ENCODE assay signal across 8 mouse cellular contexts in genomic region chr2:130664102-130664701, GRCm38 (mm10). TPM values are rescaled to one million over a fixed set of nuclear protein-coding genes. Genes with fewer than 3 reads are reported as not detected.
DNase-seq lines count a peak whose midpoint lies in the region; ATAC-seq and TF ChIP-seq lines count a peak whose summit lies in the region.

Gene Ddrgk1 (minus strand): TSS chr2:130664659.

- H3K9me3 ChIP-seq in erythroblast, embryonic 14.5 days (ENCODE audit: control insufficient read depth, low read length), result no peaks in the 10 kb centered on the region
- H3K9me3 ChIP-seq in heart, embryonic 11.5 days (replicated peaks; ENCODE audit: control insufficient read depth, low read length), result no peaks in the 10 kb centered on the region
- H3K9me3 ChIP-seq in kidney, embryonic 16.5 days (ENCODE audit: low read length), result no peaks in the 10 kb centered on the region

- no peak; the same call in none of the 2 replicates for TF ChIP-seq POLR2A in brain, embryonic 14.5 days (IDR thresholded peaks at IDR 0.05; ENCODE audit: borderline replicate concordance, extremely low read depth, insufficient read depth, insufficient read length, poor library complexity, severe bottlenecking)
- peak; percentile 79; the same call in 1 of the 2 replicates for TF ChIP-seq POLR2A in liver, adult 2 months (IDR thresholded peaks at IDR 0.05; ENCODE audit: extremely low read depth, insufficient read depth, low read length)
- peak; percentile 97 for TF ChIP-seq POLR2A in myocyte (IDR thresholded peaks at IDR 0.05; ENCODE audit: insufficient read length, low read depth)

- peak within 1 kb of the TSS; percentile 36 for H3K4me3 ChIP-seq in C2C12 (ENCODE audit: insufficient read depth, poor library complexity, severe bottlenecking)
- H3K4me3 ChIP-seq in erythroblast, embryonic 14.5 days (replicated peaks), result peak within 1 kb of the TSS; percentile 81
- H3K4me3 ChIP-seq in heart, embryonic 11.5 days (ENCODE audit: low read depth, low read length), result peak within 1 kb of the TSS; percentile 52
- peak within 1 kb of the TSS; percentile 72 for H3K4me3 ChIP-seq in kidney, embryonic 16.5 days (ENCODE audit: low read length)
- H3K4me3 ChIP-seq in liver, adult 2 months (ENCODE audit: insufficient read depth, low read depth, low read length), result peak within 1 kb of the TSS; percentile 74
- peak within 1 kb of the TSS; percentile 34 for H3K4me3 ChIP-seq in myocyte

- WGBS in heart, embryonic 11.5 days (ENCODE audit: insufficient replicate concordance), result under 1% methylated on average over 40 of the region's 40 CpGs
- WGBS in kidney, embryonic 16.5 days, result 0% methylated on average over 40 of the region's 40 CpGs
- WGBS in liver, adult 2 months, result under 1% methylated on average over 40 of the region's 40 CpGs

- peak; percentile 94 for ATAC-seq in heart, embryonic 11.5 days (replicated peaks; ENCODE audit: insufficient number of reproducible peaks, low FRiP score, low TSS enrichment)
- ATAC-seq in kidney, embryonic 16.5 days (ENCODE audit: low FRiP score, low TSS enrichment), result peak; percentile 98

- peak; percentile 99 for DNase-seq in brain, embryonic 14.5 days (ENCODE audit: low read depth)
- peak; percentile 84 for DNase-seq in liver, adult 2 months (ENCODE audit: extremely low read depth, low read depth, low spot score)
- peak; percentile 90 for DNase-seq in splenic B cell, adult 2 months (ENCODE audit: low read depth, low spot score)

- H3K4me2 ChIP-seq in heart, embryonic 11.5 days, result peak within 1 kb of the TSS; percentile 80
- peak within 1 kb of the TSS; percentile 65 for H3K4me2 ChIP-seq in kidney, embryonic 16.5 days (replicated peaks; ENCODE audit: low read depth, low read length)
- H3K4me2 ChIP-seq in myocyte (ENCODE audit: low read depth), result peak within 1 kb of the TSS; percentile 96

- H3K27ac ChIP-seq in heart, embryonic 11.5 days (ENCODE audit: low read depth, low read length), result peak within 1 kb of the TSS; percentile 95
- peak within 1 kb of the TSS; percentile 99 for H3K27ac ChIP-seq in kidney, embryonic 16.5 days (ENCODE audit: low read length)
- H3K27ac ChIP-seq in liver, adult 2 months (replicated peaks; ENCODE audit: insufficient read depth, low read depth, low read length), result peak within 1 kb of the TSS; percentile 94

- no peak for TF ChIP-seq CTCF in C2C12 (IDR thresholded peaks at IDR 0.05; ENCODE audit: control insufficient read depth, insufficient read depth, insufficient read length)
- TF ChIP-seq CTCF in brain, embryonic 14.5 days (IDR thresholded peaks at IDR 0.05; ENCODE audit: borderline replicate concordance, extremely low read depth, insufficient read depth, insufficient read length), result peak; percentile 9; the same call in 1 of the 2 replicates
- peak; percentile 23; the same call in 1 of the 2 replicates for TF ChIP-seq CTCF in liver, adult 2 months (IDR thresholded peaks at IDR 0.05; ENCODE audit: low read depth, low read length)

- H3K27me3 ChIP-seq in C2C12 (ENCODE audit: control insufficient read depth, insufficient read depth, insufficient read length) (no peaks in the 10 kb centered on the region), myocyte (ENCODE audit: control insufficient read depth, insufficient read depth, insufficient read length) (no peaks in the 10 kb centered on the region)
- no peaks in the 10 kb centered on the region for H3K27me3 ChIP-seq in erythroblast, embryonic 14.5 days (ENCODE audit: control insufficient read depth)
- H3K27me3 ChIP-seq in heart, embryonic 11.5 days (ENCODE audit: control insufficient read depth, insufficient read depth, low read length), result no peaks in the 10 kb centered on the region
- no peaks in the 10 kb centered on the region for H3K27me3 ChIP-seq in kidney, embryonic 16.5 days (ENCODE audit: insufficient read depth, low read length)
- H3K27me3 ChIP-seq in liver, adult 2 months (ENCODE audit: control insufficient read depth, insufficient read depth, low read length), result no peaks in the 10 kb centered on the region
- no peaks in the 10 kb centered on the region for H3K27me3 ChIP-seq in splenic B cell, adult 2 months (ENCODE audit: control insufficient read depth, insufficient read depth, low read length, poor library complexity, severe bottlenecking)

- peak within 1 kb of the TSS; percentile 91 for H3ac ChIP-seq in C2C12 (ENCODE audit: control insufficient read depth, insufficient read length, low read depth)
- H3ac ChIP-seq in myocyte (ENCODE audit: control insufficient read depth, insufficient read length), result peak within 1 kb of the TSS; percentile 7

- H3K79me2 ChIP-seq in C2C12 (ENCODE audit: control insufficient read depth, insufficient read depth) (peaks cover 34% of the 10 kb centered on the region), myocyte (ENCODE audit: control insufficient read depth, insufficient read depth) (peaks cover 29% of the 10 kb centered on the region)
- H3K79me2 ChIP-seq in liver, adult 2 months (ENCODE audit: control insufficient read depth, insufficient read depth, low read length), result peaks cover 3% of the 10 kb centered on the region; the same call in 1 of the 2 replicates

- H3K79me3 ChIP-seq in C2C12 (ENCODE audit: low read depth), result peaks cover 21% of the 10 kb centered on the region

- H3K9ac ChIP-seq in heart, embryonic 11.5 days (ENCODE audit: low read depth, low read length), result peak within 1 kb of the TSS; percentile 87
- peak within 1 kb of the TSS; percentile 92 for H3K9ac ChIP-seq in kidney, embryonic 16.5 days (replicated peaks; ENCODE audit: low read length)
- H3K9ac ChIP-seq in liver, adult 2 months (ENCODE audit: low read depth, low read length), result peak within 1 kb of the TSS; percentile 92

- H3K4me1 ChIP-seq in erythroblast, embryonic 14.5 days (ENCODE audit: control insufficient read depth), result peaks cover 63% of the 10 kb centered on the region
- H3K4me1 ChIP-seq in heart, embryonic 11.5 days (ENCODE audit: control insufficient read depth, insufficient read depth, low read length), result peaks cover 15% of the 10 kb centered on the region
- H3K4me1 ChIP-seq in kidney, embryonic 16.5 days (ENCODE audit: insufficient read depth, low read length), result peaks cover 19% of the 10 kb centered on the region
- peaks cover 7% of the 10 kb centered on the region for H3K4me1 ChIP-seq in liver, adult 2 months (ENCODE audit: control insufficient read depth, insufficient read depth, low read length)

- H3K36me3 ChIP-seq in C2C12 (ENCODE audit: control insufficient read depth, insufficient read depth) (peaks cover 28% of the 10 kb centered on the region), myocyte (ENCODE audit: control insufficient read depth, insufficient read depth) (peaks cover 23% of the 10 kb centered on the region)
- peaks cover 43% of the 10 kb centered on the region for H3K36me3 ChIP-seq in erythroblast, embryonic 14.5 days (ENCODE audit: control insufficient read depth)
- H3K36me3 ChIP-seq in heart, embryonic 11.5 days (ENCODE audit: control insufficient read depth, insufficient read depth, low read length), result peaks cover 11% of the 10 kb centered on the region; the same call in 1 of the 2 replicates
- peaks cover 16% of the 10 kb centered on the region; the same call in 1 of the 2 replicates for H3K36me3 ChIP-seq in kidney, embryonic 16.5 days (ENCODE audit: insufficient read depth, low read length)
- peaks cover 10% of the 10 kb centered on the region; the same call in 1 of the 2 replicates for H3K36me3 ChIP-seq in liver, adult 2 months (ENCODE audit: control insufficient read depth, insufficient read depth, low read length)
- H3K36me3 ChIP-seq in splenic B cell, adult 2 months (ENCODE audit: control insufficient read depth, insufficient read depth, low read length, poor library complexity, severe bottlenecking), result peaks cover 10% of the 10 kb centered on the region

TF ChIP-seq in C2C12, 6 proteins besides CTCF, POLR2A, EP300 and RAD21:
- TF ChIP-seq MAX (IDR thresholded peaks at IDR 0.05) (peak; percentile 46), CEBPB (IDR thresholded peaks at IDR 0.05; ENCODE audit: low read depth) (no peak)

TF ChIP-seq in myocyte, 11 proteins besides CTCF, POLR2A, EP300 and RAD21:
- TF ChIP-seq SRF (IDR thresholded peaks at IDR 0.05; ENCODE audit: control insufficient read depth, insufficient read length, low read depth) (no peak), TCF12 (IDR thresholded peaks at IDR 0.05; ENCODE audit: insufficient read depth, poor library complexity, severe bottlenecking) (no peak), POLR2AphosphoS2 (IDR thresholded peaks at IDR 0.05; ENCODE audit: insufficient read length, low read depth) (peak; percentile 98), CEBPB (IDR thresholded peaks at IDR 0.05; ENCODE audit: insufficient read depth, poor library complexity, severe bottlenecking) (no peak), MAX (IDR thresholded peaks at IDR 0.05; ENCODE audit: low read depth) (no peak), MYOG (IDR thresholded peaks at IDR 0.05; ENCODE audit: control insufficient read depth in 1 of 3, insufficient read depth in 1 of 3, insufficient read length in 2 of 3, low read depth in 2 of 3) (no peak), USF1 (IDR thresholded peaks at IDR 0.05; ENCODE audit: low read depth) (no peak), MYOD1 (IDR thresholded peaks at IDR 0.05; ENCODE audit: control insufficient read depth in 1 of 3, insufficient read length in 2 of 3, low read depth in 2 of 3) (peak in 1 of 3 experiments; percentile 44), REST (IDR thresholded peaks at IDR 0.05; ENCODE audit: insufficient read depth, insufficient read length) (no peak), TCF3 (IDR thresholded peaks at IDR 0.05; ENCODE audit: insufficient read length, low read depth) (no peak), E2F4 (IDR thresholded peaks at IDR 0.05; ENCODE audit: insufficient read depth) (no peak)

RNA-seq across cellular contexts. Expression of gene Ddrgk1, which starts in this region (rescaled TPM):
- polyA plus RNA-seq in C2C12 (2012; fragmentation: generic; extraction: Trizol), result 80.4 TPM
- polyA plus RNA-seq in brain, embryonic 14.5 days (2012; rRNA removed), result 42.4 and 47.8 TPM in 2 replicates
- polyA plus RNA-seq in erythroblast, embryonic 14.5 days (2012), result 19.7 and 20.4 TPM in 2 replicates
- 41.3 and 44.7 TPM in 2 replicates for polyA plus RNA-seq in heart, embryonic 11.5 days (2014; fragmentation: Nextera tagmentation; extraction: Ambion mirVana)
- 67.9 and 79.4 TPM in 2 replicates for polyA plus RNA-seq in kidney, embryonic 16.5 days (2015; fragmentation: Nextera tagmentation; extraction: Ambion mirVana)
- 67.1 and 86.0 TPM in 2 replicates for total RNA-seq in liver, adult 2 months (2014; rRNA removed)
- 138 and 165 TPM in 2 replicates for polyA plus RNA-seq in liver, adult 2 months (2012; rRNA removed)
- polyA plus RNA-seq in myocyte (2012; fragmentation: generic; extraction: Trizol), result 137 TPM

Comparison
In these comparisons a context has a peak if more than half of its experiments do, and no peak if none do; other contexts are left out.
1. Peak in every context shown above with its lines: DNase-seq, ATAC-seq, H3K4me3 ChIP-seq and H3K27ac ChIP-seq.